Mouse (Mus musculus) stomach, embryonic 14.5 days (tissue): ENCODE measurements around the gene Xlr5c. TPM values are rescaled to one million over a fixed set of nuclear protein-coding genes. Genes with fewer than 3 reads are reported as not detected.
"Not testable (repeated sequence)": the region's sequence is repeated elsewhere in the genome, so short reads cannot be mapped to it uniquely, and the experiment has no call there.

Experiments used
- ATAC-seq: fragments of 200-750 bp; cut with Nextera tagmentation; 2 replicates; pipeline ENCODE4 v1.8.0; 2017; ENCODE audit warnings: low read depth, moderate TSS enrichment; ENCODE audit not compliant: insufficient number of reproducible peaks, insufficient read depth, low FRiP score
- H3K27ac ChIP-seq: fragments of 300-500 bp; sonication (generic); 2 replicates; pipeline ENCODE4 v1.5.1; 2014; ENCODE audit warnings: mild to moderate bottlenecking, low read length, moderate library complexity, mixed read lengths
- H3K27me3 ChIP-seq: fragments of 300-500 bp; sonication (generic); 2 replicates; pipeline ENCODE4 v1.6.1; 2014; ENCODE audit warnings: low read length, control low read depth, mixed read lengths; ENCODE audit not compliant: control insufficient read depth, insufficient read depth
- H3K36me3 ChIP-seq: fragments of 300-500 bp; sonication (generic); 2 replicates; pipeline ENCODE4 v1.6.1; 2014; ENCODE audit warnings: mild to moderate bottlenecking, control low read depth, low read length, moderate library complexity, mixed read lengths; ENCODE audit not compliant: control insufficient read depth, insufficient read depth
- H3K4me1 ChIP-seq: fragments of 300-500 bp; sonication (generic); 2 replicates; pipeline ENCODE4 v1.6.1; 2014; ENCODE audit warnings: low read length, control low read depth, mixed read lengths; ENCODE audit not compliant: control insufficient read depth, insufficient read depth
- H3K4me2 ChIP-seq: fragments of 300-500 bp; sonication (generic); replicated peaks from 2 replicates; pipeline ENCODE4 v1.6.1; 2014; ENCODE audit warnings: low read depth, low read length, control low read depth
- H3K4me3 ChIP-seq: fragments of 300-500 bp; sonication (generic); 2 replicates; pipeline ENCODE4 v1.5.1; 2014; ENCODE audit warnings: low read depth, low read length, control low read depth
- H3K9ac ChIP-seq: fragments of 300-500 bp; sonication (generic); replicated peaks from 2 replicates; pipeline ENCODE4 v1.6.1; 2014; ENCODE audit warnings: low read depth, mild to moderate bottlenecking, control low read depth, low read length, moderate library complexity, mixed read lengths
- H3K9me3 ChIP-seq: fragments of 300-500 bp; sonication (generic); 2 replicates; pipeline ENCODE4 v1.6.1; 2016; ENCODE audit warnings: low read depth, low read length, control low read depth; ENCODE audit not compliant: control insufficient read depth
- WGBS: fragments of 180-500 bp; shearing (Covaris S2); extraction: QIAGEN DNeasy Blood & Tissue Kit; methylation state at CpG from one replicate; pipeline ENCODE4 v1.1.7; 2014; 5-methylcytosine and 5-hydroxymethylcytosine counted together
- polyA plus RNA-seq: library from polyadenylated mRNA; unstranded; fragments of >200 nt; fragmentation: Nextera tagmentation; extraction: Ambion mirVana; gene quantifications from 2 replicates; pipeline ENCODE4 v1.2.1, GENCODE M21; 2014

Xlr5c gene
- polyA plus RNA-seq, 1 experiment from 2014 or later: not detected

GRCm38 (mm10) chrX:73295745-73296144 is 3.0 kb upstream of the Xlr5c start:
- not testable (repeated sequence) for H3K9ac ChIP-seq, H3K4me3 ChIP-seq, H3K4me1 ChIP-seq, H3K4me2 ChIP-seq, H3K9me3 ChIP-seq, ATAC-seq, H3K36me3 ChIP-seq, H3K27me3 ChIP-seq, H3K27ac ChIP-seq
- 64% methylated on average over 7 of the region's 10 CpGs for WGBS

GRCm38 (mm10) chrX:73265270-73265669 is 27.5 kb downstream of the Xlr5c start, which contains the start of gene Xlr3c:
Xlr3c (minus strand) TSS chrX:73265390.
- WGBS: 85% methylated on average over 14 of the region's 14 CpGs

GRCm38 (mm10) chrX:73262428-73262827 is 30.3 kb downstream of the Xlr5c start:
- not testable (repeated sequence) for H3K4me1 ChIP-seq, H3K4me3 ChIP-seq, H3K9me3 ChIP-seq, H3K9ac ChIP-seq, H3K4me2 ChIP-seq, ATAC-seq, H3K36me3 ChIP-seq, H3K27ac ChIP-seq, H3K27me3 ChIP-seq
- 96% methylated on average over 1 of the region's 2 CpGs for WGBS

More at GRCm38 (mm10) chrX:73265270-73265669, 27.5 kb downstream of the Xlr5c start, which contains the start of gene Xlr3c:
- not testable (repeated sequence) for H3K36me3 ChIP-seq, H3K27ac ChIP-seq, H3K27me3 ChIP-seq, H3K4me2 ChIP-seq, ATAC-seq, H3K9me3 ChIP-seq, H3K4me3 ChIP-seq, H3K9ac ChIP-seq, H3K4me1 ChIP-seq

- not testable (repeated sequence) for H3K36me3 ChIP-seq, H3K9me3 ChIP-seq, H3K27ac ChIP-seq, H3K4me1 ChIP-seq, H3K4me3 ChIP-seq, H3K9ac ChIP-seq, H3K27me3 ChIP-seq, ATAC-seq, H3K4me2 ChIP-seq
- 74% methylated on average over 9 of the region's 14 CpGs for WGBS
Observed at GRCm38 (mm10) chrX:73242821-73243325, 49.9 kb downstream of the Xlr5c start, which contains the start of gene Xlr4c. Xlr4c (minus strand) TSS chrX:73243130.

Other genes with a start within 250 kb of the Xlr5c start
- gene Pnma3, start 228.2 kb downstream of the Xlr5c start, polyA plus RNA-seq: 0.27 TPM in 1 of 2 replicates, not detected in the other
- 0.31 and 1.5 TPM in 2 replicates for gene Xlr4a, start 210.5 kb downstream of the Xlr5c start, polyA plus RNA-seq
- 3.3 and 7.9 TPM in 2 replicates for gene Xlr3a, start 195.9 kb downstream of the Xlr5c start, polyA plus RNA-seq
- not detected in 2 replicates for gene Gm14685, start 175.9 kb downstream of the Xlr5c start, polyA plus RNA-seq
- gene Xlr5b, start 144.2 kb downstream of the Xlr5c start, polyA plus RNA-seq: not detected in 2 replicates
- gene DXBay18, start 143.5 kb downstream of the Xlr5c start, polyA plus RNA-seq: not detected in 2 replicates
- not detected in 2 replicates for gene Spin2d, start 116.0 kb downstream of the Xlr5c start, polyA plus RNA-seq
- 5.5 and 11.3 TPM in 2 replicates for gene Xlr3b, start 100.8 kb downstream of the Xlr5c start, polyA plus RNA-seq
- gene Xlr4b, start 78.6 kb downstream of the Xlr5c start, polyA plus RNA-seq: 0.17 and 1.1 TPM in 2 replicates
- 12.2 and 12.9 TPM in 2 replicates for gene F8a, start 64.7 kb downstream of the Xlr5c start, polyA plus RNA-seq
- not detected in 2 replicates for gene Xlr4c, start 49.8 kb downstream of the Xlr5c start, polyA plus RNA-seq
- not detected in 2 replicates for gene Xlr3c, start 27.6 kb downstream of the Xlr5c start, polyA plus RNA-seq
- 0.16 TPM in 1 of 2 replicates, not detected in the other for gene Xlr5a, start within 50 bp of the Xlr5c start, polyA plus RNA-seq
- gene Gm45015, start 43.9 kb upstream of the Xlr5c start, polyA plus RNA-seq: not detected in 2 replicates
- gene Zfp275, start 49.6 kb upstream of the Xlr5c start, polyA plus RNA-seq: 17.4 and 21.2 TPM in 2 replicates
- gene Gm18336, start 105.8 kb upstream of the Xlr5c start, polyA plus RNA-seq: not detected in 2 replicates
- gene Zfp92, start 118.1 kb upstream of the Xlr5c start, polyA plus RNA-seq: 0.09 and 0.11 TPM in 2 replicates
- gene Trex2, start 142.4 kb upstream of the Xlr5c start, polyA plus RNA-seq: 0.25 TPM in 1 of 2 replicates, not detected in the other
- 50.1 and 57.5 TPM in 2 replicates for gene Haus7, start 166.1 kb upstream of the Xlr5c start, polyA plus RNA-seq
- 95.7 and 104 TPM in 2 replicates for gene Bgn, start 190.6 kb upstream of the Xlr5c start, polyA plus RNA-seq
- 0.36 and 0.38 TPM in 2 replicates for gene Atp2b3, start 210.1 kb upstream of the Xlr5c start, polyA plus RNA-seq